Mouse (Mus musculus) large intestine, adult 2 months (tissue): ENCODE measurements around the gene H2-Oa. TPM values are rescaled to one million over a fixed set of nuclear protein-coding genes. Genes with fewer than 3 reads are reported as not detected.

Experiments used
- DNase-seq: peaks from one replicate; pipeline ENCODE4 v3.0.0-alpha.2; 2012; ENCODE audit warnings: low read depth, low spot score
- WGBS: fragments of 180-500 bp; shearing (Covaris S2); methylation state at CpG from one replicate; pipeline ENCODE4 v1.1.7; 2018; 5-methylcytosine and 5-hydroxymethylcytosine counted together
- polyA plus RNA-seq: library from polyadenylated mRNA; depleted of rRNA; stranded (reverse); fragments of >200 nt; gene quantifications from 2 replicates; pipeline ENCODE4 v1.2.3, GENCODE M21; 2012

Gene H2-Oa
- polyA plus RNA-seq, 1 experiment = 21.5 TPM

- WGBS = 25% methylated on average over 10 of the region's 10 CpGs
These were observed 6.8 kb downstream of the H2-Oa start for GRCm38 (mm10) chr17:34098709-34099479.

GRCm38 (mm10) chr17:34099531-34099930, 7.4 kb downstream of the H2-Oa start:
- no peak for DNase-seq

More at GRCm38 (mm10) chr17:34098709-34099479, 6.8 kb downstream of the H2-Oa start:
- DNase-seq = no peak

GRCm38 (mm10) chr17:34101185-34101584, 9.0 kb downstream of the H2-Oa start:
- WGBS = 26% methylated on average over 5 of the region's 5 CpGs

More at GRCm38 (mm10) chr17:34099531-34099930, 7.4 kb downstream of the H2-Oa start:
- 23% methylated on average over 5 of the region's 5 CpGs for WGBS

GRCm38 (mm10) chr17:34101604-34102032, 9.5 kb downstream of the H2-Oa start:
- 5% methylated on average over 12 of the region's 12 CpGs for WGBS
- no peak for DNase-seq

More at GRCm38 (mm10) chr17:34101185-34101584, 9.0 kb downstream of the H2-Oa start:
- DNase-seq = no peak

- DNase-seq = no peak
- 17% methylated on average over 6 of the region's 6 CpGs for WGBS
These were observed 10.7 kb downstream of the H2-Oa start for GRCm38 (mm10) chr17:34102831-34103230.

- WGBS = 78% methylated on average over 9 of the region's 9 CpGs
- DNase-seq = no peak
These were observed 12.7 kb downstream of the H2-Oa start for GRCm38 (mm10) chr17:34104804-34105203.

GRCm38 (mm10) chr17:34106555-34106954, 14.4 kb downstream of the H2-Oa start:
- 89% methylated on average over 7 of the region's 7 CpGs for WGBS
- no peak for DNase-seq

GRCm38 (mm10) chr17:34107109-34107867, 15.1 kb downstream of the H2-Oa start:
- no peak for DNase-seq
- WGBS = 74% methylated on average over 7 of the region's 7 CpGs

- 81% methylated on average over 6 of the region's 6 CpGs for WGBS
- no peak for DNase-seq
These were observed 16.3 kb downstream of the H2-Oa start for GRCm38 (mm10) chr17:34108460-34108859.

GRCm38 (mm10) chr17:34109038-34109805, 17.1 kb downstream of the H2-Oa start:
- WGBS = 81% methylated on average over 14 of the region's 14 CpGs
- DNase-seq = no peak

- WGBS = 54% methylated on average over 3 of the region's 3 CpGs
- DNase-seq = no peak
These were observed 17.7 kb downstream of the H2-Oa start for GRCm38 (mm10) chr17:34109806-34110195.

GRCm38 (mm10) chr17:34110309-34110708, 18.2 kb downstream of the H2-Oa start:
- 41% methylated on average over 8 of the region's 8 CpGs for WGBS
- DNase-seq = no peak

- no peak for DNase-seq
- 79% methylated on average over 7 of the region's 7 CpGs for WGBS
These were observed 22.0 kb downstream of the H2-Oa start for GRCm38 (mm10) chr17:34114114-34114513.

GRCm38 (mm10) chr17:34116736-34117370, 24.7 kb downstream of the H2-Oa start:
- 6% methylated on average over 7 of the region's 7 CpGs for WGBS
- no peak for DNase-seq

- DNase-seq = no peak
- 0% methylated on average over 5 of the region's 5 CpGs for WGBS
These were observed 25.4 kb downstream of the H2-Oa start for GRCm38 (mm10) chr17:34117421-34118112.

- DNase-seq = no peak
- WGBS = under 1% methylated on average over 67 of the region's 67 CpGs
These were observed 26.2 kb downstream of the H2-Oa start for GRCm38 (mm10) chr17:34118113-34118872.

- WGBS = under 1% methylated on average over 38 of the region's 38 CpGs
- no peak for DNase-seq
These were observed 26.7 kb downstream of the H2-Oa start for GRCm38 (mm10) chr17:34118873-34119248.
